Mouse (Mus musculus): ENCODE data around the gene Pwwp2b. TPM values are rescaled to one million over a fixed set of nuclear protein-coding genes. Genes with fewer than 3 reads are reported as not detected.

Gene Pwwp2b
- polyA plus RNA-seq, 1 experiment = 10.9 TPM

- TF ChIP-seq CTCF (IDR thresholded peaks at IDR 0.05; ENCODE audit: extremely low read depth, insufficient read depth, low read length) = no peak
- no peak for TF ChIP-seq POLR2A (IDR thresholded peaks at IDR 0.05; ENCODE audit: extremely low read depth, insufficient read depth, low read length)
- Histone ChIP-seq H3K4me3 (ENCODE audit: insufficient read depth, low read length) (no peak overlapping the region), H3K4me1 (ENCODE audit: control insufficient read depth, insufficient read depth, low read length) (no peaks in the 10 kb centered on the region), H3K27ac (ENCODE audit: insufficient read depth, low read length) (no peak overlapping the region)
These were observed 65.1 kb downstream of the Pwwp2b start for GRCm38 (mm10) chr7:139313413-139313812.

- TF ChIP-seq CTCF (IDR thresholded peaks at IDR 0.05; ENCODE audit: extremely low read depth, insufficient read depth, low read length) (no peak), POLR2A (IDR thresholded peaks at IDR 0.05; ENCODE audit: extremely low read depth, insufficient read depth, low read length) (no peak)
- H3K27ac ChIP-seq (ENCODE audit: insufficient read depth, low read length) = no peak overlapping the region
- H3K4me3 ChIP-seq (ENCODE audit: insufficient read depth, low read length) = no peak overlapping the region
- no peaks in the 10 kb centered on the region for H3K4me1 ChIP-seq (ENCODE audit: control insufficient read depth, insufficient read depth, low read length)
These were observed 66.4 kb downstream of the Pwwp2b start for GRCm38 (mm10) chr7:139314716-139315115.

GRCm38 (mm10) chr7:139319006-139319411 is 70.7 kb downstream of the Pwwp2b start:
- TF ChIP-seq CTCF (IDR thresholded peaks at IDR 0.05; ENCODE audit: extremely low read depth, insufficient read depth, low read length) = no peak
- no peak for TF ChIP-seq POLR2A (IDR thresholded peaks at IDR 0.05; ENCODE audit: extremely low read depth, insufficient read depth, low read length)
- Histone ChIP-seq H3K4me1 (ENCODE audit: control insufficient read depth, insufficient read depth, low read length) (no peaks in the 10 kb centered on the region), H3K4me3 (ENCODE audit: insufficient read depth, low read length) (no peak overlapping the region), H3K27ac (ENCODE audit: insufficient read depth, low read length) (no peak overlapping the region)

Other genes with a start within 250 kb of the Pwwp2b start
- gene Dpysl4, start 162.5 kb upstream of the Pwwp2b start, polyA plus RNA-seq (2012; rRNA removed) = 61.3 and 61.9 TPM in 2 replicates
- gene Lrrc27, start 35.5 kb upstream of the Pwwp2b start, polyA plus RNA-seq (2012; rRNA removed) = 11.0 and 12.9 TPM in 2 replicates
- gene Stk32c, start 35.2 kb upstream of the Pwwp2b start, polyA plus RNA-seq (2012; rRNA removed) = 140 and 154 TPM in 2 replicates
- gene Inpp5a, start 140.6 kb downstream of the Pwwp2b start, polyA plus RNA-seq (2012; rRNA removed) = 23.8 and 27.8 TPM in 2 replicates

Measured in cortical plate, adult 2 months (tissue).